Mouse (Mus musculus): Measurements from ENCODE around the gene Grb10. TPM values are rescaled to one million over a fixed set of nuclear protein-coding genes. Genes with fewer than 3 reads are reported as not detected.

The Grb10 gene
- total RNA-seq, 4 experiments from 2014 or later, result 64.1 to 75.4 (median 74.2) TPM

- DNase-seq, result no peak
These were observed 71.0 kb downstream of the Grb10 start for GRCm38 (mm10) chr11:11967519-11967918.

- DNase-seq, result no peak
These were observed 72.3 kb downstream of the Grb10 start for GRCm38 (mm10) chr11:11966220-11966619.

- peak; percentile 85 for DNase-seq
These were observed 72.9 kb downstream of the Grb10 start for GRCm38 (mm10) chr11:11965501-11966125.

- DNase-seq, result no peak
These were observed 73.8 kb downstream of the Grb10 start for GRCm38 (mm10) chr11:11964729-11965128.

GRCm38 (mm10) chr11:11963587-11963986, 74.9 kb downstream of the Grb10 start:
- no peak for DNase-seq

- DNase-seq, result no peak
These were observed 75.4 kb downstream of the Grb10 start for GRCm38 (mm10) chr11:11963065-11963464.

GRCm38 (mm10) chr11:11962629-11962954, 75.9 kb downstream of the Grb10 start:
- no peak for DNase-seq

GRCm38 (mm10) chr11:11961917-11962628, 76.4 kb downstream of the Grb10 start:
- no peak for DNase-seq

- DNase-seq, result no peak
These were observed 77.6 kb downstream of the Grb10 start for GRCm38 (mm10) chr11:11960858-11961257.

- no peak for DNase-seq
These were observed 78.3 kb downstream of the Grb10 start for GRCm38 (mm10) chr11:11960227-11960626.

- DNase-seq, result no peak
These were observed 80.0 kb downstream of the Grb10 start for GRCm38 (mm10) chr11:11958479-11958878.

GRCm38 (mm10) chr11:11958061-11958361, 80.5 kb downstream of the Grb10 start:
- DNase-seq, result no peak

GRCm38 (mm10) chr11:11957211-11958060, 81.0 kb downstream of the Grb10 start:
- no peak for DNase-seq

GRCm38 (mm10) chr11:11955783-11956182, 82.7 kb downstream of the Grb10 start:
- DNase-seq, result no peak

- DNase-seq, result no peak
These were observed 83.9 kb downstream of the Grb10 start for GRCm38 (mm10) chr11:11954606-11955005.

- no peak for DNase-seq
These were observed 84.4 kb downstream of the Grb10 start for GRCm38 (mm10) chr11:11954115-11954438.

GRCm38 (mm10) chr11:11953364-11954114, 84.9 kb downstream of the Grb10 start:
- DNase-seq, result no peak

- DNase-seq, result no peak
These were observed 85.9 kb downstream of the Grb10 start for GRCm38 (mm10) chr11:11952569-11952968.

- DNase-seq, result no peak
These were observed 89.5 kb downstream of the Grb10 start for GRCm38 (mm10) chr11:11948988-11949365.

- DNase-seq, result no peak
These were observed 90.0 kb downstream of the Grb10 start for GRCm38 (mm10) chr11:11948321-11948987.

GRCm38 (mm10) chr11:11947857-11948256, 90.6 kb downstream of the Grb10 start:
- no peak for DNase-seq

GRCm38 (mm10) chr11:11945766-11946165, 92.7 kb downstream of the Grb10 start:
- no peak for DNase-seq

GRCm38 (mm10) chr11:11944814-11945213, 93.7 kb downstream of the Grb10 start:
- DNase-seq, result no peak

Data from adrenal gland, adult 8-10 months (tissue).